Mouse (Mus musculus) heart, adult 2 months (tissue): Measurements from ENCODE around the gene Krtap31-1.
"Not testable (repeated sequence)": the region's sequence is repeated elsewhere in the genome, so short reads cannot be mapped to it uniquely, and the experiment has no call there.

ENCODE experiments used
- EP300 ChIP-seq: fragments of 200-500 bp; IDR thresholded peaks from 2 replicates; pipeline ENCODE4 v1.6.1; 2011; ENCODE audit warnings: low read depth, low read length, control low read depth; ENCODE audit not compliant: insufficient read depth
- POLR2A ChIP-seq: fragments of 200-500 bp; IDR thresholded peaks from 2 replicates; pipeline ENCODE4 v1.6.1; 2011; ENCODE audit warnings: mild to moderate bottlenecking, low read depth, low read length, control low read depth; ENCODE audit not compliant: insufficient read depth

- not testable (repeated sequence) for TF ChIP-seq POLR2A, EP300
These were observed 34.6 kb upstream of the Krtap31-1 start, which contains the start of gene Krtap9-1 for GRCm38 (mm10) chr11:99873089-99873488.
